Comparison of ENCODE assay signal across 8 mouse cellular contexts in genomic region chr7:101231458-101231857, GRCm38 (mm10).
DNase-seq lines count a peak whose midpoint lies in the region.
"Had no signal": no experiment of that assay in that cellular context is flagged by ENCODE, and none has a peak within 500 bp of the region (broad histone marks: within the 10 kb centered on the region; RNA-seq: fewer than 3 reads in every experiment).

No protein-coding gene starts in this region.

- peak; percentile 23 for DNase-seq in kidney, postnatal 14 days
- DNase-seq in kidney, adult 11 months: no peak
- peak; percentile 73 for DNase-seq in 416B (ENCODE audit: low read depth)
- peak; percentile 51 for DNase-seq in CD4-positive helper T cell, adult 2 months (ENCODE audit: low read depth, low spot score)
- DNase-seq in embryo, embryonic 11 days: peak; percentile 49
- DNase-seq in spleen, postnatal 4 days (ENCODE audit: low spot score in 2 of 2): no peak
- no peak for DNase-seq in thymus, postnatal 4 days
- DNase-seq: thymus, postnatal 25 days had no signal

Comparison
In these comparisons a context has a peak if more than half of its experiments do, and no peak if none do; other contexts are left out.
1. DNase-seq: peak in kidney, postnatal 14 days (single experiment), 416B (single experiment), CD4-positive helper T cell, adult 2 months (single experiment) and embryo, embryonic 11 days (single experiment); none in kidney, adult 11 months (single experiment), spleen, postnatal 4 days (0 of 2) and thymus, postnatal 4 days (single experiment).